Mouse (Mus musculus) olfactory bulb, adult 2 months (tissue): ENCODE measurements at regions not wholly inside any gene's neighbourhood (a gene's known extent, or its start where the extent isn't known, plus 50 kb on each side); places are given as distances from the start of the nearest gene placed in this dataset.

Experiments
- CTCF ChIP-seq: fragments of 200-500 bp; IDR thresholded peaks from 2 replicates; pipeline ENCODE4 v1.5.1; 2012; ENCODE audit warnings: low read depth, mild to moderate bottlenecking, low read length, moderate library complexity; ENCODE audit not compliant: insufficient read depth
- POLR2A ChIP-seq: fragments of 200-500 bp; IDR thresholded peaks from 2 replicates; pipeline ENCODE4 v1.6.1; 2012; ENCODE audit warnings: mild to moderate bottlenecking, low read depth, low read length, moderate library complexity; ENCODE audit not compliant: insufficient read depth

- TF ChIP-seq POLR2A (no peak), CTCF (no peak)
Observed at GRCm38 (mm10) chr16:90599329-90599870, 127.8 kb downstream of the Mis18a start.
